Mouse (Mus musculus) embryonic fibroblast, embryonic 13.5 days (primary cell): Measurements from ENCODE around the gene Nav1.

Experiments used
- CTCF ChIP-seq: IDR thresholded peaks from 2 replicates; pipeline ENCODE4 v1.5.1; 2011; ENCODE audit warnings: mild to moderate bottlenecking, control low read depth, low read length, moderate library complexity, borderline replicate concordance; ENCODE audit not compliant: insufficient read depth
- POLR2A ChIP-seq: IDR thresholded peaks from 2 replicates; pipeline ENCODE4 v1.6.1; 2011; ENCODE audit warnings: low read depth, mild to moderate bottlenecking, control low read depth, low read length, moderate library complexity

DNA sequence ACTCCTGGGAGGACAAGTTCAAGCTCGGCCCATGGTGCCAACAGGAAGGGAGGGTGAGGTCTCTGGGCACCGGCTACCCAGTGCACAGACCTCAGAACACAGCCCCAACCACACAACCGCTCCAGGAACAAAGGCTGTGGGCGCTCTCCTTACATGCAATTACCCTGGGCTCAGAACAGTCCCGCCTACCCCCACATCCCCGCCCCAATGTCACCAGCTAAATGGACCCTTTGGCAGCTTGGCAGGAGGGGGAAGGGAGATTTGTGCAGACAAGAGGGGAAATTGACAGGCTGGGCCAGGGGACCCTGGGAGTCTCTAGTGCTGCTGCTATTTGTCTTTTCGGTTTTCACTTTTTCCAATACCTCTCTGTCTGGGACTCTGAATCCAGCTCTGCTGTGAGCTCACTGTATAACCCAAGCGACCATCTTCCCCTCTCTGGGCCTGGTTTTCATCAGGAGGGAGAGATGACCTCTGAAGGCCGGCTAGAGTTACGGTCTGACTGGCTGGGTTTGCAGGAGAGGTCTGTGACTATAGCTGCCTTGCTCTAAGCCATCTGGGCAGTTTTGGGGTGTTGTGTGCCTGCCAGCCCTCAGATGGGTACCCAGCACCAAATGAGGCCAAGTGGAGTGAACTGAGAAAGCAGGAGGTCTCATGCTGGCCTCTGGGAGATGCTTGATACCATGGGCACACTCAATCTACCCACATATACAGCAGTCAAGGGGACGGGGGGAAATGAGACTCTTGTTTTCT is 3.8 kb downstream of the Nav1 start:
- TF ChIP-seq CTCF (no peak), POLR2A (no peak)
